Mouse (Mus musculus) midbrain, postnatal 0 days (tissue): ENCODE measurements at regions not wholly inside any gene's neighbourhood (a gene's known extent, or its start where the extent isn't known, plus 50 kb on each side); places are given as distances from the start of the nearest gene placed in this dataset.

Source experiments
- ATAC-seq: fragments of 200-750 bp; cut with Nextera tagmentation; 2 replicates; pipeline ENCODE4 v1.8.0; 2017; ENCODE audit warnings: moderate number of reproducible peaks, mild to moderate bottlenecking, moderate TSS enrichment, moderate library complexity; ENCODE audit not compliant: low FRiP score
- DNase-seq: peaks from one replicate; pipeline ENCODE4 v3.0.0-alpha.2; 2015; ENCODE audit warnings: low spot score
- H3K27ac ChIP-seq: fragments of 300-500 bp; sonication (generic); 2 replicates; pipeline ENCODE4 v1.5.1; 2014; ENCODE audit warnings: low read depth, mild to moderate bottlenecking, low read length, mixed read lengths
- H3K27me3 ChIP-seq: fragments of 300-500 bp; sonication (generic); 2 replicates; pipeline ENCODE4 v1.6.1; 2014; ENCODE audit warnings: low read length, control low read depth, mixed read lengths; ENCODE audit not compliant: insufficient read depth
- H3K36me3 ChIP-seq: fragments of 300-500 bp; sonication (generic); 2 replicates; pipeline ENCODE4 v1.6.1; 2014; ENCODE audit warnings: low read length, control low read depth, mixed read lengths; ENCODE audit not compliant: insufficient read depth
- H3K4me1 ChIP-seq: fragments of 300-500 bp; sonication (generic); 2 replicates; pipeline ENCODE4 v1.6.1; 2014; ENCODE audit warnings: mild to moderate bottlenecking, control low read depth, antibody characterized with exemption, low read length, mixed read lengths; ENCODE audit not compliant: insufficient read depth
- H3K4me2 ChIP-seq: fragments of 300-500 bp; sonication (generic); 2 replicates; pipeline ENCODE4 v1.6.1; 2014; ENCODE audit warnings: low read depth, mild to moderate bottlenecking, low read length, mixed read lengths; ENCODE audit not compliant: poor library complexity, severe bottlenecking
- H3K4me3 ChIP-seq: fragments of 300-500 bp; sonication (generic); 2 replicates; pipeline ENCODE4 v1.5.1; 2014; ENCODE audit warnings: low read depth, mild to moderate bottlenecking, low read length, moderate library complexity
- H3K9ac ChIP-seq: fragments of 300-500 bp; sonication (generic); replicated peaks from 2 replicates; pipeline ENCODE4 v1.6.1; 2014; ENCODE audit warnings: mild to moderate bottlenecking, low read length, moderate library complexity, mixed read lengths; ENCODE audit not compliant: poor library complexity, severe bottlenecking
- H3K9me3 ChIP-seq: fragments of 300-500 bp; sonication (generic); 2 replicates; pipeline ENCODE4 v1.6.1; 2016; ENCODE audit warnings: low read length, control low read depth
- CTCF ChIP-seq: IDR thresholded peaks from 2 replicates; pipeline ENCODE4 v1.5.1; 2016; ENCODE audit warnings: antibody characterized with exemption, mild to moderate bottlenecking
- WGBS: fragments of 180-500 bp; shearing (Covaris S2); extraction: QIAGEN DNeasy Blood & Tissue Kit; methylation state at CpG from one replicate; pipeline ENCODE4 v1.1.7; 2014; 5-methylcytosine and 5-hydroxymethylcytosine counted together

DNA sequence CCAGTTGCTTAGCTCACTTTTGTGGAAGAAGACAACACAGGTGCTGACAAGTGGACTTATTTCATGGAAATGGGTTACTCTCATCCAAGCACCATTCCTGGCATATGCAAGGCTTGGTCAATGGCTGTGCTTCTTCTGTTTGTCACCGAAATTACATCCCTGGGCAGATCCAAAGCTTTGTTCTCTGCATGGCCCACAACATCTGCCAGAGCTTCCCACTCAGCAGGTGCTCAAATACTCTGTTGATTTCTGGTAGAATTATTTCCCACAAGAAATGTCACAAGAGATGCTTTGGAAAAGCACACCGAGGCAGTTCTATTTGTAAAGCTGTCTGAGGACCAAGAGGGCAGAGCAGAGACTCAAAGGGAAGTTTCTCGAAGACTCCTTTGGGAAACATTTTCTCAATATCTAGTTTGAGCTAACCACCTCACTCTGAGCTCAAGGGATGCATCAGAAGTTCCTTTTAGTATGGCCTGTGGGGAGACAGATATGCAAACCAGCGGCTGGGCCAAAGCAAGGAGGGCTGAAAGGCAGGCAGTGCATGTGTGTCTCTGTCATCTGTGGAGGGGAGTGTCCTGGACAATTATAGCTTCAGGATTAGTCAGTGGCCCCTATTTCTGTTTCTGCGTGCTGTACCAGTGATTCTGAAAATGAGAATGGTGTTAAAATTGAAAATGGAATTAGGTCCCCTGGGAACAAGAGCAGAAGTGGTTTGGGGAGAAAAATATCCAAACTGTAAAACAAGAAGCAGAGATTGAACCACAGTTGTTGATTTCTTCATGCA is 69.5 kb upstream of the Clnk start:
- Histone ChIP-seq H3K9ac (no peak overlapping the region), H3K27ac (no peak overlapping the region), H3K4me1 (no peaks in the 10 kb centered on the region), H3K9me3 (no peaks in the 10 kb centered on the region), H3K4me2 (no peak overlapping the region), H3K36me3 (no peaks in the 10 kb centered on the region), H3K4me3 (no peak overlapping the region), H3K27me3 (no peaks in the 10 kb centered on the region)
- DNase-seq (no peak), ATAC-seq (no peak)
- no peak for TF ChIP-seq CTCF
- 81% methylated on average over 5 of the region's 5 CpGs for WGBS

DNA sequence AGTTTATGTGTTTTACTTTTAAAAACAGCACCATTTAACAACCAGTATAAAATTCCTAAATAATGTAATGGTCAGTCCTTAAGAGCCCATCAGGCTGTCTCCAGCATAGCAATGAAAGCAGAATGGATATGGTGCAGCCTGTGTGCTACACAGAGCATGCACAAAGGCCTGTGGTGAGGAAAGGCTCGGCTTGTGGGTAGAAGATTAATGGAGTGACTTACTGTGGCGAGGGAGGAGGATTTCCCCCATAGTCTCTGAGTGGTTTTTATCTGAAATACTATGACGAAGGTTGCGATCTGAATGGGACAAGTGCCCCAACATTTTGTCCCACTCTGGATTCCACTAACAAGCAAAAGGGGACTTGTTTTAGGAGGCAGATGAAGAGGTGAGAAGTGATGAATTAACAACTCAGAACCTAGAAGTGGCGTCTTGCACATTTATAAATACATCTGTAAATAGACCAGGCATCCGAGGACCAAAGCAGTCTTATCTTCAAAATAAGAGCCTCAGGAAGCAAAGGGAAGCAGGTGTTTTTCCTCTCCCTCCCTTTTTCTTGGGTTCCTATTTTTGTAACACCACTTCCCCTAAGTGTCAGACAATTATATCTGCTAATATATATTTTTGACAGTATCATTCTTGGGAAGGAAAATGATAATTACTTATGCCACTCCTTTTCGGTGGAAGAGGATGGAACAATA is 55.9 kb upstream of the Clnk start:
- Histone ChIP-seq H3K36me3 (no peaks in the 10 kb centered on the region), H3K27me3 (no peaks in the 10 kb centered on the region), H3K9ac (no peak overlapping the region), H3K9me3 (no peaks in the 10 kb centered on the region), H3K27ac (no peak overlapping the region), H3K4me2 (no peak overlapping the region), H3K4me3 (no peak overlapping the region), H3K4me1 (no peaks in the 10 kb centered on the region)
- TF ChIP-seq CTCF, result no peak
- no peak for DNase-seq
- 77% methylated on average over 7 of the region's 7 CpGs for WGBS
- no peak for ATAC-seq

DNA sequence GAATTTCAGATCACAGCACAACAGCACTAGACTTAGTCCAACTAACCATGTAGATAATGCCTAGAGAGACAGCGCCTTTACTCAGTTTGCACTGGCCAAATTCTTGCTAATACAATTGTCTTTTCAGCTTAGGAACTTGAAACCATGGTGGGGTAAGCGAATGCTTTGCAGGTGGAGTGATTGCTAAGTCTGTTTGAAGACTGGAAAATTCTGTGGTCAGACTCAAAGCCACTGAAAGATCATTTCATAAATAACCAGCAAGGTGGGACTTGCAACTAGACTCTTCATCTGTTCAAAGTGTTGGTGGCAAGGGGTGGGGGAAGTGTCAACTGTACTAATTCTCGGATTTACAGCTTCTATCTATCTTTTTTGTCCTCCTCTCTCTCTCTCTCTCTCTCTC is 50.4 kb upstream of the Clnk start:
- H3K27me3 ChIP-seq, result no peaks in the 10 kb centered on the region
- H3K27ac ChIP-seq, result no peak overlapping the region
- H3K9me3 ChIP-seq, result no peaks in the 10 kb centered on the region
- H3K4me1 ChIP-seq, result no peaks in the 10 kb centered on the region
- TF ChIP-seq CTCF, result no peak
- no peak overlapping the region for H3K9ac ChIP-seq
- H3K4me3 ChIP-seq, result no peak overlapping the region
- ATAC-seq (no peak), DNase-seq (no peak)
- no peak overlapping the region for H3K4me2 ChIP-seq
- WGBS, result 81% methylated on average over 3 of the region's 3 CpGs
- no peaks in the 10 kb centered on the region for H3K36me3 ChIP-seq
